Mouse (Mus musculus): ENCODE measurements around the gene Rps21. TPM values are rescaled to one million over a fixed set of nuclear protein-coding genes. Genes with fewer than 3 reads are reported as not detected.
A peak's percentile ranks its signal among the peaks of the same experiment; 100 is the strongest.
"Not testable (repeated sequence)": the region's sequence is repeated elsewhere in the genome, so short reads cannot be mapped to it uniquely, and the experiment has no call there.

Gene Rps21
- polyA plus RNA-seq, 1 experiment = 2,462 TPM

- no peak for TF ChIP-seq CTCF (IDR thresholded peaks at IDR 0.05; ENCODE audit: extremely low read depth, insufficient read depth, low read length)
- no peak for TF ChIP-seq POLR2A (IDR thresholded peaks at IDR 0.05; ENCODE audit: extremely low read depth, insufficient read depth, low read length)
- H3K4me3 ChIP-seq (ENCODE audit: insufficient read depth, low read length) = peak overlapping the region; percentile 71
- H3K27ac ChIP-seq (ENCODE audit: insufficient read depth, low read length) = peak overlapping the region; percentile 15
- no peaks in the 10 kb centered on the region; the same call in 1 of the 2 replicates for H3K4me1 ChIP-seq (ENCODE audit: control insufficient read depth, insufficient read depth, low read length)
These were observed 729 bp upstream of the Rps21 start for GRCm38 (mm10) chr2:180256296-180257000.

DNA sequence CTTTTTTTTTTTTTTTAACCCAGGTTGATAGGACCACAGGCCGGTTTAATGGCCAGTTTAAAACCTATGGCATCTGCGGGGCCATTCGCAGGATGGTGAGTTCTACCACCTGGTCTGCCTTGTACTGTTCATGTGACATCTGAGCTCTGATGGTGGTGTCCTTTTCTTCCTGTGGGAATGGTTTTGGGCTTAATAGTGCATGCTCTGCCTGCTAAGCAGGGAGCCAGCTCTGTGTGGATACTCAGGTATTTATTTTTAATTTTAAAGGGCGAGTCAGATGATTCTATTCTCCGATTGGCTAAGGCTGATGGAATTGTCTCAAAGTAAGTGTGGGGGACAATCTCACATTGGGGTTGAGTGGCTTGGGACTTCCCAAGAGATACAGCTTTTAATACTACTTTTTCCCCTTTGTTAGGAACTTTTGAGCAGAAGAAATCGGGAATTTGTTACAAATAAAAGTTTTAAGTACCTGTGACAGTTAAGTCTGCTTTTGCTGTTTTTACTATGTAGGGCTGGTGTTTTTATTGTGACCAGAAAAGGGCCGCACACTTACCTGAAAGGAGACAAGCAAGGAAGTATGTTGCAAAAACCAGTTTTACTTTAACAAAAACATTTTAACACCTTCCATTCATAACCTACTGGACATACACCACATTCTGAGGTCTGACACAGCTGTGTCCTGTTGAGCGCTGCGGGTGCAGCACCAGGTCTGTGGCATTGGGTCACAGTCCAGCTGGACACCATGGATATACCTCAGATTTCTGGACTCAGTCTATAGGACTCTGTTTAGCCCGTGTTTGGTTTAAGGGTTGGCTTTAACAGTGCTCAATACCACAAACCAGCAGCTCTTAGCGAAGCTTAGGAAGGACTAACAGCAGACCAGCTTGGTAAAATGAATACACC is 1.0 kb downstream of the Rps21 start:
- TF ChIP-seq POLR2A (IDR thresholded peaks at IDR 0.05; ENCODE audit: extremely low read depth, insufficient read depth, low read length) (no peak), CTCF (IDR thresholded peaks at IDR 0.05; ENCODE audit: extremely low read depth, insufficient read depth, low read length) (no peak)
- H3K4me3 ChIP-seq (ENCODE audit: insufficient read depth, low read length) = peak overlapping the region; percentile 71
- H3K27ac ChIP-seq (ENCODE audit: insufficient read depth, low read length) = no peak overlapping the region

DNA sequence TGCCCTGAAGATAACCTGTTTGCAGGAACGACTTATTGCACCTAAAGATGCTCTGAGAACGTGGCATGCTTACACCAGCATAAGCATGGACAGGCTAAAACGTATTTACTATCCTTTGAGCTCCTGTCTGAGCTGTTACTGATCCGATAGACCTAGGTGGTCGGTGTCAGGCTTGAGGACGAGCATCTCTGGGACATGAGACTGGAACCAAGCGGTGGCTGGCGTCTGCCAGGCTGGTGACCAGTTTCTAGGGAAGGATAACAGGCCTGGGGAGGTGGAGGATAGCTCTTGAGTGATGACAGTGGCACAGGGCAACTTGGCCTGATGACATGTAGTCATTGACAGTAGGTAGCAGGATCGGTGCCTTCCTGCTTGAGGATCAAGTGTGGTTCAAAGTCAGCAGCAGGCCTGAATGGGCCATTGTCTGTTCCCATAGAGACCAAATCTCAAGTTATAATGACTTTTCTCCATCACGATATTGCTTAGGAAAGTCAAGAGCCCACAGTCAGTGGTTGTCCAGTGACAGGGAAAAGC is 1.8 kb downstream of the Rps21 start:
- H3K27ac ChIP-seq (ENCODE audit: insufficient read depth, low read length); H3K4me1 ChIP-seq (ENCODE audit: control insufficient read depth, insufficient read depth, low read length); H3K4me3 ChIP-seq (ENCODE audit: insufficient read depth, low read length): not testable (repeated sequence)

More for the DNA sequence above, 1.0 kb downstream of the Rps21 start:
- H3K4me1 ChIP-seq (ENCODE audit: control insufficient read depth, insufficient read depth, low read length) = no peaks in the 10 kb centered on the region; the same call in 1 of the 2 replicates

- H3K27ac ChIP-seq (ENCODE audit: insufficient read depth, low read length); H3K4me3 ChIP-seq (ENCODE audit: insufficient read depth, low read length); H3K4me1 ChIP-seq (ENCODE audit: control insufficient read depth, insufficient read depth, low read length): not testable (repeated sequence)
These were observed 2.8 kb downstream of the Rps21 start for GRCm38 (mm10) chr2:180259826-180260609.

DNA sequence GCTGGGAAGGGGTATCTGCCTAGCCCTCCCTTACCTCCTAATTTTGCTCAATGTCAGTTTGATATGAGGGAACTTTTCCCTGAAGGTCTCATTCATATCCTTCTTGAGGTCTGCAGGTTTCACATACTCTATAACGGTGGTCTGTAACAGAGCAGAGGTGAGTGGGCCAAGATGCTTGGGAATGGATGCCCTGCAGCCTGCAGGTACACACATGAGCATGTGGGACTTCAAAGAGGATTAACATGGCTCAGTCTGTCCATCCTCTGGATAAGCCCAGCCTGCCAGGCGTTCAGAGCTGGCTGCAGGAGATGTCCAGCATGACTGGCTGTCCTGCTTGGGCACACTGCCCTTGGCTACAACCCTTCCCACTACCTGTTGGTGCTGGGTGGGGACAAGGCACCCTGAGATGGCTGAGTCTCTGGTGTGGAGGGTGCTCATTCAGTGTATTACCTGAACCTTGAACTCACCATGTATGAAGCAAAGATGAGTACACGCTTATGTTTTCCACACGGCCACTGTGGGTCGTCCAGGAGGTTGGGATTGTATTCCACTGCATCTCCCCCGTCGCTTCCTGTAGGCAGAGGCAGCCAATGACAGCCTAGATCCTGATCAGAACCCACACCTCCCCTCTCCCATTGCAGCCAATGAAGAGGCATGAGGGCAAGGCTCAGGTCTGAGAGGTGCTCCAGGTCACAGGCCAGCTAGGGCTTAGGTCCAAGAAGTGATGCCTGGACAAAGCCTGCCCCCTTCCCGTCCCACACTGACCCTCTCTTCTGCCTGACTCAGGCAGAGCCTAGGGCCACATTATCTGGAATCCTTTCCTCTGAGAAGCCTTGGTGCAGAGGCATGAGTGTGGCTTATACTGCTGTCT is 3.7 kb downstream of the Rps21 start:
- TF ChIP-seq POLR2A (IDR thresholded peaks at IDR 0.05; ENCODE audit: extremely low read depth, insufficient read depth, low read length) (0 out of 2 replicates have a peak, but pooled peaks have one; percentile 21), CTCF (IDR thresholded peaks at IDR 0.05; ENCODE audit: extremely low read depth, insufficient read depth, low read length) (no peak)
- H3K4me3 ChIP-seq (ENCODE audit: insufficient read depth, low read length) = no peak overlapping the region
- H3K27ac ChIP-seq (ENCODE audit: insufficient read depth, low read length) = no peak overlapping the region
- no peaks in the 10 kb centered on the region; the same call in 1 of the 2 replicates for H3K4me1 ChIP-seq (ENCODE audit: control insufficient read depth, insufficient read depth, low read length)

- Histone ChIP-seq H3K4me3 (ENCODE audit: insufficient read depth, low read length) (no peak overlapping the region), H3K27ac (ENCODE audit: insufficient read depth, low read length) (peak overlapping the region; percentile 24), H3K4me1 (ENCODE audit: control insufficient read depth, insufficient read depth, low read length) (peaks cover 2% of the 10 kb centered on the region; the same call in 1 of the 2 replicates)
- no peak for TF ChIP-seq POLR2A (IDR thresholded peaks at IDR 0.05; ENCODE audit: extremely low read depth, insufficient read depth, low read length)
- TF ChIP-seq CTCF (IDR thresholded peaks at IDR 0.05; ENCODE audit: extremely low read depth, insufficient read depth, low read length) = no peak
These were observed 4.7 kb downstream of the Rps21 start for GRCm38 (mm10) chr2:180261901-180262300.

GRCm38 (mm10) chr2:180262441-180262840 is 5.3 kb downstream of the Rps21 start:
- Histone ChIP-seq H3K4me3 (ENCODE audit: insufficient read depth, low read length) (no peak overlapping the region), H3K4me1 (ENCODE audit: control insufficient read depth, insufficient read depth, low read length) (peaks cover 2% of the 10 kb centered on the region; the same call in 1 of the 2 replicates), H3K27ac (ENCODE audit: insufficient read depth, low read length) (peak overlapping the region; percentile 62)
- TF ChIP-seq CTCF (IDR thresholded peaks at IDR 0.05; ENCODE audit: extremely low read depth, insufficient read depth, low read length) (no peak), POLR2A (IDR thresholded peaks at IDR 0.05; ENCODE audit: extremely low read depth, insufficient read depth, low read length) (no peak)

GRCm38 (mm10) chr2:180262891-180263290 is 5.7 kb downstream of the Rps21 start:
- peaks cover 2% of the 10 kb centered on the region; the same call in 1 of the 2 replicates for H3K4me1 ChIP-seq (ENCODE audit: control insufficient read depth, insufficient read depth, low read length)
- no peak for TF ChIP-seq POLR2A (IDR thresholded peaks at IDR 0.05; ENCODE audit: extremely low read depth, insufficient read depth, low read length)
- TF ChIP-seq CTCF (IDR thresholded peaks at IDR 0.05; ENCODE audit: extremely low read depth, insufficient read depth, low read length) = no peak
- H3K4me3 ChIP-seq (ENCODE audit: insufficient read depth, low read length) = no peak overlapping the region
- H3K27ac ChIP-seq (ENCODE audit: insufficient read depth, low read length) = peak overlapping the region; percentile 62
